Mouse (Mus musculus) naive thymus-derived CD4-positive, alpha-beta T cell, adult 5 months (primary cell): ENCODE data around the gene Morn3. TPM values are rescaled to one million over a fixed set of nuclear protein-coding genes. Genes with fewer than 3 reads are reported as not detected.

ENCODE experiments used
- polyA plus RNA-seq: library from polyadenylated mRNA; unstranded; fragments of 100-300 nt; shearing (Covaris generic); gene quantifications from one replicate; pipeline ENCODE4 v1.2.1, GENCODE M21; 2017

Gene Morn3
- polyA plus RNA-seq, result not detected

DNA sequence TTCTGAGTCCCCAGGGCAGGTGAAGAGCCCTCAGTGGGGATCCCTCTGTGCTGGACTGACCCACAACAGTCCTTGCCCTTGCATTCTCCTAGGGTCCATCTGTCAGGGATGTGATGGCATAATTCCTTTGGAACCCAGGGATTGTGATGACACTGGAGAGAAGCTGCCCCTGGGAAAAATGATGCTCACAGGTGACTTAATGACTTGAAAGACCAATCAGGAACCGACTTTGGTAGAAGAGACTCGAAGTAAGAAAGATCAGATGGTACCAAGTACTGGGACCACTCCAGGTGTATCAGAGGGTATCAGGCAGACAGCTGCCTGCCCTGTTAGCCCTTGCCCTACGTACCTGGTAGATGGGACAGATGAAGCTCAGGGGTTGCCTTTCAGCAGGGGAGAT is at the start of gene Morn3:
TSS of gene Morn3 (minus strand) at position 101 of the 400 bp plus-strand sequence.

GRCm38 (mm10) chr5:123068115-123068514 is 21.3 kb upstream of the Morn3 start, which contains the start of gene Tmem120b:
Tmem120b (plus strand) TSS chr5:123068415.

DNA sequence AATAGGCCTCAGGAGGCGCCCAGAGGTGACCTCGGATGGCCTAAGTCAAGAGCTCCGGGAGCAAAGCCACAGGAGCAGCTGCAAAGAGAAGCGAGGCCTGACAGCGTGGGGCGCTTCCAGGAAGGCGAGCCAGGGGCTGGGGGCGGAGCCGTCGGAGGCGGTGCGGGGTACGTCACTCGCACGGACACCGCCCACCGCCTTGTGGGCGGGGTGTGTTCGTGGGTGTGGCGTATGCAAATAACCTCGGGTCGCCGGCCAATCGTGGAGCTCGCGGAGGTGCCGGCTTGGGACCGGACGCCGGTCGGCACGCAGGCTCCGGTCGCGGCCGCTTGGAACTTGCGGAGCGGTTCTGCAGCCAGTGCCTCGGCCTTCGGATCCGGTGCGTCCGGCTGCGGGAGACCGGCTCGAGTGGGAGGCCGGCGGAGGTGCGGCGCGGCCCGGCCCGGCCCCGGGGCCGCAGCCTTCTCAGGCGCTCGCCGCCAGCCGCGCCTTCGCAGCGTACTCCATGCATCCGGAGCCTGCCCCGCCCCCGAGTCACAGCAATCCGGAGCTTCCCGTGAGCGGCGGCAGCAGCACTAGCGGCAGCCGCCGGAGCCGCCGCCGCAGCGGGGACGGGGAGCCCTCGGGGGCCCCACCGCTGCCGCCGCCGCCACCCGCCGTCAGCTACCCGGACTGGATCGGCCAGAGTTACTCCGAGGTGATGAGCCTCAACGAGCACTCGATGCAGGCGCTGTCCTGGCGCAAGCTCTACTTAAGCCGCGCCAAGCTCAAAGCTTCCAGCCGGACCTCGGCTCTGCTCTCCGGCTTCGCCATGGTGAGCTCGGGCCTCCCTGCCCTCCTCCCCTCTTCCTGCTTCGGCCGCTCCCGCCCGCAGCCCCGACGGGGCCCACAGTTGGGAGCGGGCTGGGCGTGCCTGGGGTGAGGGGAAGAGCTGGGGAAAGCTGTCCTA is 31.8 kb downstream of the Morn3 start, which contains the start of gene Orai1:
TSS of gene Orai1 (plus strand) at position 322 of the 949 bp plus-strand sequence.

GRCm38 (mm10) chr5:122989551-122990330 is 57.1 kb downstream of the Morn3 start, which contains the start of gene Kdm2b:
Kdm2b (minus strand) TSS chr5:122989823.

Other genes with a start within 250 kb of the Morn3 start
- 349 TPM for gene Anapc5, start 225.7 kb downstream of the Morn3 start, polyA plus RNA-seq
- gene Rnf34, start 197.0 kb downstream of the Morn3 start, polyA plus RNA-seq, result 26.3 TPM
- gene Kdm2b, start 57.2 kb downstream of the Morn3 start, polyA plus RNA-seq, result 78.7 TPM
- 259 TPM for gene Orai1, start 31.9 kb downstream of the Morn3 start, polyA plus RNA-seq
- 13.2 TPM for gene Tmem120b, start 21.4 kb upstream of the Morn3 start, polyA plus RNA-seq
- 81.7 TPM for gene Rhof, start 85.7 kb upstream of the Morn3 start, polyA plus RNA-seq
- gene Setd1b, start 95.2 kb upstream of the Morn3 start, polyA plus RNA-seq, result 12.1 TPM
- gene Psmd9, start 122.4 kb upstream of the Morn3 start, polyA plus RNA-seq, result 47.3 TPM
- gene Hpd, start 135.7 kb upstream of the Morn3 start, polyA plus RNA-seq, result not detected
- gene Wdr66, start 205.1 kb upstream of the Morn3 start, polyA plus RNA-seq, result 1.1 TPM